Mouse (Mus musculus) heart, adult 2 months (tissue): ENCODE measurements around the gene Slc4a10. TPM values are rescaled to one million over a fixed set of nuclear protein-coding genes. Genes with fewer than 3 reads are reported as not detected.

Source experiments
- DNase-seq, 2 experiments: peaks; one replicate each; pipeline ENCODE4 v3.0.0; 2021
- H3K27ac ChIP-seq: fragments of 200-600 bp; 2 replicates; pipeline ENCODE4 v1.8.1; 2022
- H3K27me3 ChIP-seq: fragments of 200-500 bp; 2 replicates; pipeline ENCODE4 v1.6.1; 2012; ENCODE audit warnings: mild to moderate bottlenecking, low read length, inconsistent platforms, mixed read lengths; ENCODE audit not compliant: control insufficient read depth, insufficient read depth
- H3K36me3 ChIP-seq: fragments of 200-500 bp; 2 replicates; pipeline ENCODE4 v1.6.1; 2012; ENCODE audit warnings: low read length, inconsistent platforms; ENCODE audit not compliant: control insufficient read depth, insufficient read depth
- H3K4me1 ChIP-seq: fragments of 200-500 bp; 2 replicates; pipeline ENCODE4 v1.6.1; 2011; ENCODE audit warnings: low read length; ENCODE audit not compliant: control insufficient read depth, insufficient read depth
- H3K4me3 ChIP-seq: fragments of 200-600 bp; 2 replicates; pipeline ENCODE4 v1.8.1; 2022
- H3K79me2 ChIP-seq: fragments of 200-500 bp; replicated peaks from 2 replicates; pipeline ENCODE4 v1.6.1; 2012; ENCODE audit warnings: mild to moderate bottlenecking, inconsistent platforms, low read length, moderate library complexity, mixed read lengths; ENCODE audit not compliant: control insufficient read depth, insufficient read depth
- H3K9ac ChIP-seq: fragments of 200-500 bp; 2 replicates; pipeline ENCODE4 v1.6.1; 2012; ENCODE audit warnings: low read depth, mild to moderate bottlenecking, control low read depth, inconsistent platforms, low read length, mixed read lengths
- CTCF ChIP-seq: fragments of 200-600 bp; IDR thresholded peaks from 2 replicates; pipeline ENCODE4 v1.8.1; 2022; ENCODE audit warnings: antibody characterized with exemption, mild to moderate bottlenecking, moderate library complexity
- EP300 ChIP-seq: fragments of 200-500 bp; IDR thresholded peaks from 2 replicates; pipeline ENCODE4 v1.6.1; 2011; ENCODE audit warnings: low read depth, low read length, control low read depth; ENCODE audit not compliant: insufficient read depth
- POLR2A ChIP-seq: fragments of 200-500 bp; IDR thresholded peaks from 2 replicates; pipeline ENCODE4 v1.6.1; 2011; ENCODE audit warnings: mild to moderate bottlenecking, low read depth, low read length, control low read depth; ENCODE audit not compliant: insufficient read depth
- WGBS: fragments of 180-500 bp; shearing (Covaris S2); methylation state at CpG from one replicate; pipeline ENCODE4 v1.1.7; 2018; 5-methylcytosine and 5-hydroxymethylcytosine counted together
- intact Hi-C: fragments of 180-260 bp; cut with DNase I; formaldehyde crosslinking; loops from one replicate; pipeline ENCODE4 v1.15.1; 2025
- polyA plus RNA-seq: library from polyadenylated mRNA; depleted of rRNA; stranded (reverse); fragments of >200 nt; gene quantifications from 2 replicates; pipeline ENCODE4 v1.2.3, GENCODE M21; 2012
- total RNA-seq, 2 experiments: library from RNA; stranded (reverse); gene quantifications; 2 replicates each; pipeline ENCODE4 v1.2.3; 2021

The Slc4a10 gene
- total and polyA plus RNA-seq, 3 experiments: 0.04 TPM; not detected in 2

DNA sequence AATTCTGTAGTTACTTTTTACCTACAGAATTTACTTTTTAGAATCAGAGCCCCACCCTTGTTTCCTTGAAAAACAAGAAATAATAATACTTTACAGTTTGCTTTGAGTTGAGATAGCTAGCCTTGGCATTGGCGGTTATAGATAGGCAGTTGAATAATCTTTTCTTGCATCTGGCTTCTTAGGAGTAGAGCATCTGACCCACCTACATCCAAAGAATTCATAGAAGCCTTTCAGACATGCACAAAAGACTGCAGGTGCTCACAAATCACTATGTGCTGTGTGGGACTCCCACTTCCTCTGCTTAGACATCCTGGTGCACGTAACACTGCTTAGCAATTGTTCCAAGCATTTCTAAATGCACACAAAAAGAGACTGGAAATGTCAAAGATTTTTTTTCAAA, 238.8 kb downstream of the Slc4a10 start:
- H3K9ac ChIP-seq: no peak overlapping the region
- H3K27me3 ChIP-seq: no peaks in the 10 kb centered on the region
- intact Hi-C loops: loop anchor here (5.0 to 10.0 kb wide), 2 partner anchors 298 to 640 kb away; no protein-coding TSS in a partner anchor
- H3K79me2 ChIP-seq: no peaks in the 10 kb centered on the region
- no peak overlapping the region for H3K4me3 ChIP-seq
- TF ChIP-seq POLR2A: no peak
- no peak for TF ChIP-seq CTCF
- no peak for TF ChIP-seq EP300
- no peak for DNase-seq
- H3K4me1 ChIP-seq: no peaks in the 10 kb centered on the region
- no peaks in the 10 kb centered on the region for H3K36me3 ChIP-seq
- no peak overlapping the region for H3K27ac ChIP-seq
- WGBS: 66% methylated on average over 2 of the region's 2 CpGs

- no peak overlapping the region for H3K9ac ChIP-seq
- H3K27ac ChIP-seq: no peak overlapping the region
- no peaks in the 10 kb centered on the region for H3K36me3 ChIP-seq
- H3K4me3 ChIP-seq: no peak overlapping the region
- no peaks in the 10 kb centered on the region for H3K27me3 ChIP-seq
- H3K79me2 ChIP-seq: no peaks in the 10 kb centered on the region
- TF ChIP-seq POLR2A: no peak
- peak; percentile 67 for TF ChIP-seq CTCF
- no peak for DNase-seq
- under 1% methylated on average over 2 of the region's 2 CpGs for WGBS
- no peaks in the 10 kb centered on the region for H3K4me1 ChIP-seq
- intact Hi-C loops: loop anchor here (5.0 to 10.0 kb wide), 2 partner anchors 299 to 641 kb away; no protein-coding TSS in a partner anchor
Measured at GRCm38 (mm10) chr2:62285847-62286246, 239.6 kb downstream of the Slc4a10 start.

DNA sequence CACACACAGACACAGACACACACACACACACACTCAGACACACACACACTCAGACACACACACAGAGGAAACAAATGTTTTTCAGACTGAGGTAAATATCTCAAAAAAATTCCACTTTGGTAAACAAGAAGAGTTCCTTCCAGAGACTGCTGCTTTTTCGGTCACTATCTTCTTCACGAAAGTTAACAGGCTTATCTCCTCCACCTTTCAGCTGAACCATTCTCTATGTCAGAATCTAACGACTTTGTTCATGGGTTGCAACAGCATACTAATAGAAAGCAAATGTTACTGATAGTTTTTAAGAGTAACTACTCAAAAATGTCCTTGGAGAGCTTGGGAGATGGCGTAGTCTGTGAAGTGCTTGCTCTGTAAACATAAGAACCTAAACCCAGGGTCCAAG, 241.3 kb downstream of the Slc4a10 start:
- no peaks in the 10 kb centered on the region for H3K36me3 ChIP-seq
- H3K79me2 ChIP-seq: no peaks in the 10 kb centered on the region
- no peak overlapping the region for H3K9ac ChIP-seq
- H3K27ac ChIP-seq: no peak overlapping the region
- TF ChIP-seq EP300 (no peak), POLR2A (no peak), CTCF (no peak)
- H3K4me3 ChIP-seq: no peak overlapping the region
- 49% methylated on average over 4 of the region's 4 CpGs for WGBS
- DNase-seq: no peak
- no peaks in the 10 kb centered on the region for H3K4me1 ChIP-seq
- intact Hi-C loops: loop anchor here (5.0 to 10.0 kb wide), 2 partner anchors 300 to 643 kb away; no protein-coding TSS in a partner anchor
- H3K27me3 ChIP-seq: no peaks in the 10 kb centered on the region

GRCm38 (mm10) chr2:62293846-62294245, 247.6 kb downstream of the Slc4a10 start:
- Histone ChIP-seq H3K36me3 (no peaks in the 10 kb centered on the region), H3K79me2 (no peaks in the 10 kb centered on the region), H3K27ac (no peak overlapping the region), H3K4me3 (no peak overlapping the region), H3K27me3 (no peaks in the 10 kb centered on the region), H3K9ac (no peak overlapping the region), H3K4me1 (no peaks in the 10 kb centered on the region)
- intact Hi-C loops: no loop called here
- TF ChIP-seq CTCF (no peak), EP300 (no peak), POLR2A (no peak)
- no peak for DNase-seq
- 52% methylated on average over 2 of the region's 2 CpGs for WGBS

DNA sequence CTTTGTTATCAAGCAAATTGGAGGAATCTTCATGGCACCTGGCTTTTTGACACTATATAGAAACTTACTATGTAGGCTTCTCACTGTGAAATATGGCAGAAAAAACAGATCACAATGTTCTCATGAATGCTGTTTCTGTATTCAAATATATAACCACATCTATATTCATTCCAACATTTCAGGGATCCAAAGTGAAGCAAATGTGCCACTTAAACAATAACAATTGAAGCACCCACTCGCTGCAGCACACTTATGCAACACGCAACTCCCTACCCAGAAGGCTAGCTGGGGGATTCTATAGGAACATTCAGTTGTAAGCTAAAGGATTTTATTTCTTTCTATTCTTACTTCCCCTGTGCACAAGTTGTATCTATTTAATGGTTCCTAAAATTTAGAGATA, 255.5 kb downstream of the Slc4a10 start:
- Histone ChIP-seq H3K27ac (no peak overlapping the region), H3K9ac (no peak overlapping the region), H3K4me3 (no peak overlapping the region), H3K79me2 (no peaks in the 10 kb centered on the region), H3K27me3 (no peaks in the 10 kb centered on the region), H3K4me1 (no peaks in the 10 kb centered on the region), H3K36me3 (no peaks in the 10 kb centered on the region)
- TF ChIP-seq POLR2A: no peak
- no peak for TF ChIP-seq CTCF
- TF ChIP-seq EP300: no peak
- 95% methylated on average over 2 of the region's 2 CpGs for WGBS
- intact Hi-C loops: no loop called here
- DNase-seq: no peak

DNA sequence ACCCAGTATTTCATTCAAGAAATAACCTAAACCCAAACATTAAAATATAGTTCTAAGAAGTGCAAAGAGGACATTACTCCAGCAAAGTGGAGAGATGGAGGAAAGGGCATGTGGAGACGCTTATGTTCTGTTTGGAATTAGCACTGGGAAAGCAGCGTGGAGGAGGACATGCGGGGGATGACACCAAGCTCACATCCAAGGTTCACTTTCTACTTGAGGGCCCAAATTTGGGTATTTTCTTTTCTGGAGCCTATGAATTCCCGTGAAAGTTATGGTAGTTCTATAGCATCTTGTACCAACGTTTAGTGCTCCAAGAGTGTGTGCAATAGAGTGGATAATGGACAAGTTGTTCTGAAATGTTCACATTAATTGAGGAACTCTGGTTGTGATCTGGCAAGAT, 260.7 kb downstream of the Slc4a10 start:
- TF ChIP-seq EP300 (no peak), POLR2A (no peak), CTCF (no peak)
- H3K9ac ChIP-seq: no peak overlapping the region
- intact Hi-C loops: no loop called here
- no peak overlapping the region for H3K27ac ChIP-seq
- no peak for DNase-seq
- no peaks in the 10 kb centered on the region for H3K36me3 ChIP-seq
- WGBS: 86% methylated on average over 5 of the region's 5 CpGs
- no peaks in the 10 kb centered on the region for H3K79me2 ChIP-seq
- H3K27me3 ChIP-seq: no peaks in the 10 kb centered on the region
- no peaks in the 10 kb centered on the region for H3K4me1 ChIP-seq
- no peak overlapping the region for H3K4me3 ChIP-seq
